Mouse (Mus musculus) ES-E14 (cell line): ENCODE measurements around the gene C77080. TPM values are rescaled to one million over a fixed set of nuclear protein-coding genes. Genes with fewer than 3 reads are reported as not detected.
A peak's percentile ranks its signal among the peaks of the same experiment; 100 is the strongest.

ENCODE experiments used
- DNase-seq: peaks from one replicate; pipeline ENCODE4 v3.0.0-alpha.2; 2013; ENCODE audit warnings: low read depth, low spot score
- H3K27ac ChIP-seq: 2 replicates; pipeline ENCODE4 v1.5.1; 2012; ENCODE audit warnings: low read depth, mild to moderate bottlenecking, low read length, moderate library complexity, mixed read lengths; ENCODE audit not compliant: poor library complexity, insufficient read depth, severe bottlenecking
- H3K36me3 ChIP-seq: 2 replicates; pipeline ENCODE4 v1.6.1; 2012; ENCODE audit warnings: mild to moderate bottlenecking, low read length, moderate library complexity, mixed read lengths; ENCODE audit not compliant: control insufficient read depth, poor library complexity, insufficient read depth, severe bottlenecking
- H3K4me1 ChIP-seq, 2 experiments: fragments of 150-350 bp in 1 of 2; sonication (generic) in 1 of 2; 2 replicates each; pipeline ENCODE4 v1.6.1; 2012; ENCODE audit warnings: low read length in 2 of 2, mild to moderate bottlenecking in 1 of 2, mixed read lengths in 1 of 2; ENCODE audit not compliant: control insufficient read depth in 2 of 2, insufficient read depth in 2 of 2, poor library complexity in 1 of 2
- H3K4me3 ChIP-seq, 2 experiments: fragments of 150-350 bp in 1 of 2; sonication (generic) in 1 of 2; 2 replicates each; pipeline ENCODE4 v1.5.1; 2012; ENCODE audit warnings: low read length in 2 of 2, low read depth in 1 of 2, mild to moderate bottlenecking in 1 of 2, mixed read lengths in 1 of 2; ENCODE audit not compliant: insufficient read depth in 1 of 2, poor library complexity in 1 of 2, severe bottlenecking in 1 of 2
- H3K9ac ChIP-seq: 2 replicates; pipeline ENCODE4 v1.6.1; 2012; ENCODE audit warnings: low read depth, mild to moderate bottlenecking, low read length, mixed read lengths; ENCODE audit not compliant: poor library complexity, insufficient read depth, severe bottlenecking
- H3K9me3 ChIP-seq: fragments of 150-350 bp; sonication (generic); 2 replicates; pipeline ENCODE4 v1.6.1; 2012; ENCODE audit warnings: low read depth, mild to moderate bottlenecking, low read length; ENCODE audit not compliant: control insufficient read depth, insufficient read depth
- CHD2 ChIP-seq: IDR thresholded peaks from 2 replicates; pipeline ENCODE4 v1.6.1; 2014; ENCODE audit warnings: mild to moderate bottlenecking, low read depth, low read length, inconsistent platforms
- HCFC1 ChIP-seq: IDR thresholded peaks from 2 replicates; pipeline ENCODE4 v1.6.1; 2012; ENCODE audit warnings: low read length, inconsistent platforms, borderline replicate concordance; ENCODE audit not compliant: insufficient read depth
- MAFK ChIP-seq: IDR thresholded peaks from 2 replicates; pipeline ENCODE4 v1.6.1; 2014; ENCODE audit warnings: mild to moderate bottlenecking, low read depth, low read length, inconsistent platforms; ENCODE audit not compliant: insufficient read depth
- ZC3H11A ChIP-seq: IDR thresholded peaks from 2 replicates; pipeline ENCODE4 v1.6.1; 2012; ENCODE audit warnings: low read depth, mild to moderate bottlenecking, inconsistent platforms, low read length, borderline replicate concordance
- ZNF384 ChIP-seq: IDR thresholded peaks from 2 replicates; pipeline ENCODE4 v1.6.1; 2012; ENCODE audit warnings: low read depth, low read length, inconsistent platforms
- in situ Hi-C, 2 experiments: fragments of 600-800 bp; cut with MboI; formaldehyde crosslinking; loops; one replicate each; pipeline ENCODE4 v1.15.1; 2025; ENCODE audit warnings: low sequenced_read_pairs in 2 of 2, inconsistent platforms in 1 of 2; ENCODE audit not compliant: unreplicated experiment in 2 of 2
- total RNA-seq: library from RNA; depleted of rRNA; stranded (reverse); fragments of 300-350 nt; gene quantifications from 2 replicates; pipeline ENCODE4 v1.2.3, GENCODE M21; 2012

C77080 gene
- total RNA-seq, 1 experiment = 14.4 TPM

- H3K4me1 ChIP-seq = peaks cover 13 to 38% of the 10 kb centered on the region in 2 experiments
These were observed 28.4 kb downstream of the C77080 start for GRCm38 (mm10) chr4:129232561-129233360.

GRCm38 (mm10) chr4:129231594-129232450 is 29.4 kb downstream of the C77080 start:
- Histone ChIP-seq H3K4me1 (peaks cover 10 to 35% of the 10 kb centered on the region in 2 experiments), H3K4me3 (peak overlapping the region; percentile 59), H3K9ac (peak overlapping the region; percentile 76), H3K27ac (peak overlapping the region; percentile 95), H3K36me3 (peaks cover 4% of the 10 kb centered on the region; the same call in 1 of the 2 replicates), H3K9me3 (no peaks in the 10 kb centered on the region)
- peak; percentile 87 for DNase-seq
- TF ChIP-seq MAFK (no peak), ZNF384 (no peak), CHD2 (no peak; the same call in 1 of the 2 replicates), HCFC1 (peak; percentile 49; the same call in 1 of the 2 replicates)
- in situ Hi-C loops = no loop called here

More at GRCm38 (mm10) chr4:129232561-129233360, 28.4 kb downstream of the C77080 start:
- 0 out of 2 replicates have a peak, but pooled peaks have one; percentile 34 for TF ChIP-seq ZNF384
- TF ChIP-seq CHD2 = no peak
- TF ChIP-seq MAFK = no peak
- TF ChIP-seq ZC3H11A = no peak
- TF ChIP-seq HCFC1 = no peak
- peaks cover 4% of the 10 kb centered on the region; the same call in 1 of the 2 replicates for H3K36me3 ChIP-seq
- peak overlapping the region; percentile 49 for H3K9ac ChIP-seq
- no peaks in the 10 kb centered on the region for H3K9me3 ChIP-seq
- H3K4me3 ChIP-seq = peak overlapping the region; percentile 59
- in situ Hi-C loops = no loop called here
- no peak for DNase-seq
- H3K27ac ChIP-seq = peak overlapping the region; percentile 95

GRCm38 (mm10) chr4:129230926-129231325 is 30.3 kb downstream of the C77080 start:
- peak overlapping the region; percentile 55; the same call in 1 of the 2 replicates for H3K9ac ChIP-seq
- no peak for TF ChIP-seq CHD2
- no peak for TF ChIP-seq ZNF384
- no peak for TF ChIP-seq ZC3H11A
- no peak for TF ChIP-seq MAFK
- TF ChIP-seq HCFC1 = no peak
- no peaks in the 10 kb centered on the region for H3K9me3 ChIP-seq

GRCm38 (mm10) chr4:129227985-129228381 is 33.2 kb downstream of the C77080 start:
- in situ Hi-C loops = no loop called here
- Histone ChIP-seq H3K9ac (no peak overlapping the region), H3K9me3 (no peaks in the 10 kb centered on the region), H3K36me3 (peaks cover 30% of the 10 kb centered on the region; the same call in 1 of the 2 replicates), H3K27ac (peak overlapping the region; percentile 48), H3K4me1 (peaks cover 19 to 45% of the 10 kb centered on the region in 2 experiments), H3K4me3 (peak overlapping the region in 1 of 2 experiments; percentile 67; a peak in 2 of 4 replicates)
- no peak for DNase-seq
- TF ChIP-seq ZC3H11A (no peak), HCFC1 (no peak), CHD2 (no peak), ZNF384 (no peak), MAFK (no peak)

More at GRCm38 (mm10) chr4:129230926-129231325, 30.3 kb downstream of the C77080 start:
- DNase-seq = peak; percentile 74
- H3K4me3 ChIP-seq = peak overlapping the region; percentile 59
- peaks cover 14 to 37% of the 10 kb centered on the region in 2 experiments for H3K4me1 ChIP-seq
- H3K36me3 ChIP-seq = peaks cover 5% of the 10 kb centered on the region; the same call in 1 of the 2 replicates
- in situ Hi-C loops = no loop called here
- H3K27ac ChIP-seq = peak overlapping the region; percentile 95
